Mouse (Mus musculus): ENCODE results near the gene Rhox3a2. TPM values are rescaled to one million over a fixed set of nuclear protein-coding genes. Genes with fewer than 3 reads are reported as not detected.
"Not testable (repeated sequence)": the region's sequence is repeated elsewhere in the genome, so short reads cannot be mapped to it uniquely, and the experiment has no call there.

The Rhox3a2 gene
- not detected in 2 replicates for total RNA-seq (2017)

- not testable (repeated sequence) for ATAC-seq (replicated peaks in 1 of 2; ENCODE audit: insufficient read depth in 1 of 2, low FRiP score in 2 of 2, low TSS enrichment in 1 of 2, low read depth in 1 of 2, poor library complexity in 2 of 2, severe bottlenecking in 2 of 2)
These were observed at the start of gene Rhox3a2 for GRCm38 (mm10) chrX:37379728-37380127. Rhox3a2 (plus strand) TSS chrX:37380028.

DNA sequence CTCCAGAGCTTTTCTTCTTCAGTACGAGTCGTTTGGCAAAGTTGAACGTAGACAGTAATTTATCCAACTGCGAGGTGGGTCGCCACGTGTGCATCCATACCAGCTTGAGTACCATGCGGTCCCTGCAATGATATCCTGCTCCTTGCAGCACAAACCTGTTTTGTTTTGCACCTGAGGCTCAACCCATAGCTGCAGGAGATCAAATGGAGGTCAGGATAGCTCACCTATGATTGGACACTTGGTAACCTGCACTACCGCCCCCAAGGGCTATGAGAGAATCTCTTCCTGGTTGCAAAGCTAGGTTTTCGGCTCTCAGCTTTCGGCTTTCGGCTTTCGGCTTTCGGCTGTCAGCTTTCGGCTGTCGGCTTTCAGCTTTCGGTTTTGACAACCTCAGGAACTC lies 10.7 kb downstream of the Rhox3a2 start, which contains the start of gene Rhox4a2:
Gene Rhox4a2, plus strand, starts transcription at position 301 of the 400 bp plus-strand sequence.
- not testable (repeated sequence) for ATAC-seq (replicated peaks in 1 of 2; ENCODE audit: insufficient read depth in 1 of 2, low FRiP score in 2 of 2, low TSS enrichment in 1 of 2, low read depth in 1 of 2, poor library complexity in 2 of 2, severe bottlenecking in 2 of 2)

DNA sequence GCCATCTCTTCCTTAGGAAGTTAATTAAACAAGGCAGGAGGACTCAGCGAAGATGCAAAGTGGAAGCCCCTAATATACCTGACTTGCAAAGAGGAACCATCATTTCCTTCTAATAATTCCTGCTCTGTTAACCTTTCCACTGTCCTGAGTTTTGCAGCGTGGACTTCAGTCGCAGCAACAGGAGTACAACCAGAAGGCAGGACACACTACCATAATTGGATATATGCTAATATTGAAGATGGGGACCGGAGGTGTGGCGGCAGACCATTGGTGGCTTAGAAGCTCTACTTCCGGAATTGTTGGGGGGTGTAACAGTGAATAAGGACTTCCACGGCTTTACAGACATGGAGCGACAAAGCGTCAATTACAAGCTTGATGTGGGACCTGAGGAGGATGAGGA lies 31.9 kb downstream of the Rhox3a2 start, which contains the start of gene Rhox2b:
Gene Rhox2b, plus strand, starts transcription at position 301 of the 400 bp plus-strand sequence.
- ATAC-seq (replicated peaks in 1 of 2; ENCODE audit: insufficient read depth in 1 of 2, low FRiP score in 2 of 2, low TSS enrichment in 1 of 2, low read depth in 1 of 2, poor library complexity in 2 of 2, severe bottlenecking in 2 of 2), result not testable (repeated sequence)

DNA sequence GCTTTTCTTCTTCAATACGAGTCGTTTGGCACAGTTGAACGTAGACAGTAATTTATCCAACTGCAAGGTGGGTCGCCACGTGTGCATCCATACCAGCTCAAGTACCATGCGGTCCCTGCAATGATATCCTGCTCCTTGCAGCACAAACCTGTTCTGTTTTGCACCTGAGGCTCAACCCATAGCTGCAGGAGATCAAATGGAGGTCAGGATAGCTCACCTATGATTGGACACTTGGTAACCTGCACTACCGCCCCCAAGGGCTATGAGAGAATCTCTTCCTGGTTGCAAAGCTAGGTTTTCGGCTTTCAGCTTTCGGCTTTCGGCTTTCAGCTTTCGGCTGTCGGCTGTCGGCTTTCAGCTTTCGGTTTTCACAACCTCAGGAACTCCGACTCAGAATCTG lies 52.4 kb downstream of the Rhox3a2 start, which contains the start of gene Rhox4b:
Gene Rhox4b, plus strand, starts transcription at position 301 of the 400 bp plus-strand sequence.
- not testable (repeated sequence) for ATAC-seq (replicated peaks in 1 of 2; ENCODE audit: insufficient read depth in 1 of 2, low FRiP score in 2 of 2, low TSS enrichment in 1 of 2, low read depth in 1 of 2, poor library complexity in 2 of 2, severe bottlenecking in 2 of 2)

Other genes starting within 250 kb of the Rhox3a2 start
- gene Akap14, start 211.2 kb upstream of the Rhox3a2 start, total RNA-seq (2017), result not detected in 2 replicates
- 40.3 and 70.0 TPM in 2 replicates for gene Ndufa1, start 188.9 kb upstream of the Rhox3a2 start, total RNA-seq (2017)
- gene Rnf113a1, start 188.8 kb upstream of the Rhox3a2 start, total RNA-seq (2017), result 1.0 and 1.9 TPM in 2 replicates
- gene Gm9, start 169.0 kb upstream of the Rhox3a2 start, total RNA-seq (2017), result not detected in 2 replicates
- gene Rhox1, start 157.8 kb upstream of the Rhox3a2 start, total RNA-seq (2017), result not detected in 2 replicates
- gene Rhox2a, start 135.1 kb upstream of the Rhox3a2 start, total RNA-seq (2017), result not detected in 2 replicates
- not detected in 2 replicates for gene Rhox3a, start 130.1 kb upstream of the Rhox3a2 start, total RNA-seq (2017)
- not detected in 2 replicates for gene Rhox4a, start 114.7 kb upstream of the Rhox3a2 start, total RNA-seq (2017)
- not detected in 2 replicates for gene Rhox4a2, start 10.8 kb downstream of the Rhox3a2 start, total RNA-seq (2017)
- not detected in 2 replicates for gene Rhox2b, start 32.0 kb downstream of the Rhox3a2 start, total RNA-seq (2017)
- gene Rhox4b, start 52.5 kb downstream of the Rhox3a2 start, total RNA-seq (2017), result not detected in 2 replicates
- not detected in 2 replicates for gene Rhox2c, start 73.7 kb downstream of the Rhox3a2 start, total RNA-seq (2017)
- gene Rhox3c, start 78.6 kb downstream of the Rhox3a2 start, total RNA-seq (2017), result not detected in 2 replicates
- not detected in 2 replicates for gene Rhox4c, start 100.3 kb downstream of the Rhox3a2 start, total RNA-seq (2017)
- gene Rhox2d, start 113.4 kb downstream of the Rhox3a2 start, total RNA-seq (2017), result not detected in 2 replicates
- not detected in 2 replicates for gene Rhox4d, start 134.3 kb downstream of the Rhox3a2 start, total RNA-seq (2017)
- gene Rhox2e, start 150.4 kb downstream of the Rhox3a2 start, total RNA-seq (2017), result not detected in 2 replicates
- not detected in 2 replicates for gene Rhox3e, start 162.0 kb downstream of the Rhox3a2 start, total RNA-seq (2017)
- not detected in 2 replicates for gene Rhox4e, start 177.4 kb downstream of the Rhox3a2 start, total RNA-seq (2017)
- gene Rhox2f, start 191.4 kb downstream of the Rhox3a2 start, total RNA-seq (2017), result not detected in 2 replicates
- not detected in 2 replicates for gene Rhox3f, start 201.0 kb downstream of the Rhox3a2 start, total RNA-seq (2017)
- not detected in 2 replicates for gene Rhox4f, start 227.7 kb downstream of the Rhox3a2 start, total RNA-seq (2017)
- gene Rhox3g, start 248.6 kb downstream of the Rhox3a2 start, total RNA-seq (2017), result not detected in 2 replicates

Measured in hematopoietic stem cell, adult 5-6 weeks (primary cell).